Mouse (Mus musculus): ENCODE results near the gene Klf16. TPM values are rescaled to one million over a fixed set of nuclear protein-coding genes. Genes with fewer than 3 reads are reported as not detected.

Gene Klf16
- polyA plus RNA-seq, 1 experiment = 19.9 TPM

DNA sequence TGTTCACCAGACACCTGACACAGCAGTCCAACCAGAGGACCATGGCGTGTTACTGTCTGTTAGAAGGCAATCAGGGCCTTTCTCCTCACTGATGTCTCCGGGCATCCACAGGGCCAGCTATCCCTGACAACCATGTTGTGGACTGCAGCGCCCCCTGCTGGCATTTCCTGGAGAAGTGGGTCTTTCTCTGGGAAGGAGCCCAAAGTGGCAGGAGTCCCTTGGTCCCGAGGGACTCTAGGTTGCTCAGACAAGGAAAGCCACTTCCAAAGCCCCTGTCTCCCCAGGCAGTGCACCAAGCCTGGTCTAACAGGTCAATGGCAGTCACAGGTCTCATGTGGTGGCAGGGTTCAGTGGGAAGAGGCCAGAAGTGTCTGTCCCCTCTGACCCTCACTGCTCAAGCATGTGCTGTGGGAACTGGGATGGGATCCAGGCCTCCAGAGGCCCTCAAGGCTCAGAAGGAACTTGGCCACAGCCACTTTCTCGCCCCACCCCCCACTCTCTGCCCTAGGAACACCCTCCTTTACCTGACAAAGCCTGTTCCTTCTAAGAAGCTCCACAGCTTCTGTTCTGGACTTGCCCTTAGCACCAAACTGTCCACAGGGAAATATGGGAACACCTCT, 19.7 kb downstream of the Klf16 start:
- H3K36me3 ChIP-seq (ENCODE audit: control insufficient read depth) = peaks cover 58% of the 10 kb centered on the region
- H3K27me3 ChIP-seq (ENCODE audit: control insufficient read depth) = no peaks in the 10 kb centered on the region
- H3K9me3 ChIP-seq (ENCODE audit: control insufficient read depth, low read length) = no peaks in the 10 kb centered on the region
- H3K4me3 ChIP-seq (replicated peaks) = no peak overlapping the region
- TF ChIP-seq TAL1 (IDR thresholded peaks at IDR 0.05; ENCODE audit: low read length) = no peak
- no peak for TF ChIP-seq GATA1 (IDR thresholded peaks at IDR 0.05; ENCODE audit: low read length)
- H3K4me1 ChIP-seq (ENCODE audit: control insufficient read depth) = peaks cover 81% of the 10 kb centered on the region

DNA sequence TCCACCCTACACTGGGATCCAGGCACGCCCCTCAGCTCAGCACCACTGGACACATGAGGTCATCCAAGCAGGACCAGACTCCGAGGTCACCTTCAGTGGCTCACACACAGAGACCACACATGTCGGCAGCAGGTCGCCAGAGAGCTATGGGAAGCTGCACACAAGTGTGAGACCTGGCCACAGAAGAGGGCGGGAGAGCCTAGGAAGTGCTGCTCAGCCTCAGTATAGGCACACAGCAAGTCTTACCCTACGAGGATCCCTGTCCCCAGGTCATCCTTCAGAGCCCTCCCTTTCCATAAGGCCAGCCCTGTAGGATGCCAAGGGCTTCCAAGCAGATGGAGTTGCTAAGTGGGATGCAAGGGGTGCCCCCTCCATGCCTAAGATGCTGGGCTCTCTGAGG, 23.1 kb downstream of the Klf16 start:
- Histone ChIP-seq H3K4me3 (replicated peaks) (peak overlapping the region; percentile 57), H3K9me3 (ENCODE audit: control insufficient read depth, low read length) (no peaks in the 10 kb centered on the region), H3K36me3 (ENCODE audit: control insufficient read depth) (peaks cover 81% of the 10 kb centered on the region), H3K4me1 (ENCODE audit: control insufficient read depth) (peaks cover 84% of the 10 kb centered on the region), H3K27me3 (ENCODE audit: control insufficient read depth) (no peaks in the 10 kb centered on the region)
- TF ChIP-seq GATA1 (IDR thresholded peaks at IDR 0.05; ENCODE audit: low read length) = no peak
- no peak for TF ChIP-seq TAL1 (IDR thresholded peaks at IDR 0.05; ENCODE audit: low read length)

DNA sequence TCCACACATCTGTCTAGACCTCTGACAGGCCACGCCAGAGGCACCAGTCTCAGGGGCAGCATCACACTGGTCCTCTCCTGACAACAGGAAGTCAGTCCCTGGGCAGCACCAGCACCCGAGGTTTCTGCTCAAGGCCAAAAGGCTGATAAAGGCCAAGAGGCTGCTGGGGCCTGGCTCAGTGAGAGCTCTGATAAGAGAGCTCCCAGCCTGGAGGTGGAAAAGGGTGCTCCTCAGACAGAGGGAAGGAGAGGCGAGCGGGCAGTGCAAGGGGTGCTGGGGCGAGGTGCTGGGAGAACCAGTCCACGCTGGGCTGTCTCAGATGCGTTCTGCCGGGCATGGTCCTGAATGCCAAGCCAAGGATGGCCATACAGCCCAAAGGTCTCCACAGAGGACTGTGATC, 23.5 kb downstream of the Klf16 start:
- H3K4me1 ChIP-seq (ENCODE audit: control insufficient read depth) = peaks cover 84% of the 10 kb centered on the region
- peak; percentile 74 for TF ChIP-seq TAL1 (IDR thresholded peaks at IDR 0.05; ENCODE audit: low read length)
- TF ChIP-seq GATA1 (IDR thresholded peaks at IDR 0.05; ENCODE audit: low read length) = peak; percentile 85
- peak overlapping the region; percentile 57 for H3K4me3 ChIP-seq (replicated peaks)
- no peaks in the 10 kb centered on the region for H3K27me3 ChIP-seq (ENCODE audit: control insufficient read depth)
- peaks cover 81% of the 10 kb centered on the region for H3K36me3 ChIP-seq (ENCODE audit: control insufficient read depth)
- no peaks in the 10 kb centered on the region for H3K9me3 ChIP-seq (ENCODE audit: control insufficient read depth, low read length)

DNA sequence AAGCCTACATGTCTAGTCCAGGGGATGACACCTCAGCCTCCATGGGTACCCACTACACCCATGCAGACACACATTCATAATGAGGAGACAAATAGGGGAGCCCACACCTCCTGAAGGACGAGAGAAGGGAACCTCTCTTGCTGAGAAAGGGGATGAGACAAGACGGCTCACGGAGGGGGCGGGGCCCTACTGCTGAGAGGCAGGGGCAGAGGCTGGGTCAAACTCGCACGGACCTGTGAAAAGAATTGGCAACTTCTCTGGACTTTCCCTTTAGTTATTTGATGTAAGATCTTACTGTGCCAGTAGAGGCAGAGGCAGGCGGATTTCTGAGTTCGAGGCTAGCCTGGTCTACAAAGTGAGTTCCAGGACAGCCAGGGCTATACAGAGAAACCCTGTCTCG, 24.8 kb downstream of the Klf16 start:
- H3K4me3 ChIP-seq (replicated peaks) = peak overlapping the region; percentile 15
- H3K27me3 ChIP-seq (ENCODE audit: control insufficient read depth) = no peaks in the 10 kb centered on the region
- peaks cover 81% of the 10 kb centered on the region for H3K36me3 ChIP-seq (ENCODE audit: control insufficient read depth)
- H3K4me1 ChIP-seq (ENCODE audit: control insufficient read depth) = peaks cover 84% of the 10 kb centered on the region
- TF ChIP-seq TAL1 (IDR thresholded peaks at IDR 0.05; ENCODE audit: low read length) (no peak), GATA1 (IDR thresholded peaks at IDR 0.05; ENCODE audit: low read length) (no peak)
- no peaks in the 10 kb centered on the region for H3K9me3 ChIP-seq (ENCODE audit: control insufficient read depth, low read length)

DNA sequence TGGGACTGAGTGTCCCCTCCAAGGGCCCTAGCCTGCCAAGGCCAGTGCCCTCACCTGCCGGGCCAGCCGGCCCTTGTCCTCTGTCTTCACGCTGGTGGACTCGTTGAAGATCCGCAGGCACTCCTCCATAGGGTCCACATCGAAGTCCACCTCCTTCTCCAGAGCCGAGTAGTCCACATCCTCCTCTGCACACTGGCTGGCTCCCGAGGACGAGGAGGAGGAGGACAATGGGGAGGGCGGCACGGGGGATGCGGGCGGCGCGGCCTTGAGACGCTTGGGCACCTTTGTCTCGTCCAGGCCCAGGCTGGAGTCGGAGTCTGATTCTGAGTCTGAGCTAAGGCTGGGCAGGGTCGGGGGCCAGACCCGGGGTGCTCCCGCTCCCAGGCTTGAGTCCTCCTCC, 27.8 kb downstream of the Klf16 start:
- TF ChIP-seq TAL1 (IDR thresholded peaks at IDR 0.05; ENCODE audit: low read length) = no peak
- no peak for TF ChIP-seq GATA1 (IDR thresholded peaks at IDR 0.05; ENCODE audit: low read length)
- H3K4me1 ChIP-seq (ENCODE audit: control insufficient read depth) = peaks cover 88% of the 10 kb centered on the region
- no peak overlapping the region for H3K4me3 ChIP-seq (replicated peaks)
- H3K36me3 ChIP-seq (ENCODE audit: control insufficient read depth) = peaks cover 91% of the 10 kb centered on the region
- H3K27me3 ChIP-seq (ENCODE audit: control insufficient read depth) = no peaks in the 10 kb centered on the region
- H3K9me3 ChIP-seq (ENCODE audit: control insufficient read depth, low read length) = no peaks in the 10 kb centered on the region

DNA sequence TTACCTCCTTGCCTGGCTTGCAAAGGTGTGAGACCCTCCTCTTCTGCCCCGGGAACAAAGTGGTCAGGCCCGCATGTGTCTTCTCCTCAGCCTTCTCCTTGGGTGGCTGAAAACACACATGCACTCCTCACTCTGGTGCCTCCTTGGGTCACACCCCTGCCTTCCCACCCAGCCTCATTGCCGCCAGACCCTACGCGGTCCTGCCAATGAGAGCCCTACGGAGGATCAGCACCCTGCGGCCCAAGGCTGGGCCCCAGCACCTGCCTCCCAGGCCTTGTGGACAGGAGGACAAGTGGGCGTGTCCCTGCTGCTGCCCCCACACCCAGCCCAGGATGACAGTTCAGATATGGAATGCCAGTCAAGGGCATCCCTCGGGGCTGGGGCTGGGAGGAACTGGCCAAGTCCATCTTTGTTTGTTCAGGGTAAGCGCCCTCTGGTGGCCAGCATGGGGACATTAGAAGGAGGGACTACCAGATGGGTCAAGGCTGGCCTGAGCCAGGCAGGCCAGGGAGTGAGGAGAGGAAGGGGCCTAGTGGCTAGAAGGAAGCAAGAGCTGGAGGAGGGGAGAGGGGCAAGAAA, 28.6 kb downstream of the Klf16 start:
- Histone ChIP-seq H3K9me3 (ENCODE audit: control insufficient read depth, low read length) (no peaks in the 10 kb centered on the region), H3K4me3 (replicated peaks) (no peak overlapping the region), H3K4me1 (ENCODE audit: control insufficient read depth) (peaks cover 84% of the 10 kb centered on the region), H3K36me3 (ENCODE audit: control insufficient read depth) (peaks cover 92% of the 10 kb centered on the region), H3K27me3 (ENCODE audit: control insufficient read depth) (no peaks in the 10 kb centered on the region)
- TF ChIP-seq GATA1 (IDR thresholded peaks at IDR 0.05; ENCODE audit: low read length) (no peak), TAL1 (IDR thresholded peaks at IDR 0.05; ENCODE audit: low read length) (no peak)

DNA sequence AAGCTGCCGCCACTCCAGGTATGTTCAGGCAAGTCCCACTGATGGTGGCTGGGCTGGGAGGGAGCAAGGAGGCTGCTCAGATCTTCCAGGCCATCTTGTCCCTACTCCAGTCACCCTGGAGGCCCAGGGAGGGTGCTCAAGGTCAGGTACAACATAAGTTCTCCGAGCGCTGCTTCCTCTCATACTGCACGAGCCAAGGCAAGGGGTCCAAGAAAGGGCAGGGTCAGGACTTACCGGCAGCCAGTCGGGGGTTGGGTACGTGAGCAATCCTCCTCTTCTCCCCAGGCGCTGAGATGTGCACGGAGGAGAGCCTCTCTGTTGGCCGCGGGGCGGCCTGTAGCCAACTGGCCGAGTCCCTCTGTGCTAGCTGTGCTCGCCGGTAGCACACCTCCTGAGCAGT, 29.6 kb downstream of the Klf16 start:
- peaks cover 97% of the 10 kb centered on the region for H3K36me3 ChIP-seq (ENCODE audit: control insufficient read depth)
- no peaks in the 10 kb centered on the region for H3K9me3 ChIP-seq (ENCODE audit: control insufficient read depth, low read length)
- H3K4me1 ChIP-seq (ENCODE audit: control insufficient read depth) = peaks cover 76% of the 10 kb centered on the region
- no peak overlapping the region for H3K4me3 ChIP-seq (replicated peaks)
- H3K27me3 ChIP-seq (ENCODE audit: control insufficient read depth) = no peaks in the 10 kb centered on the region
- TF ChIP-seq TAL1 (IDR thresholded peaks at IDR 0.05; ENCODE audit: low read length) (no peak), GATA1 (IDR thresholded peaks at IDR 0.05; ENCODE audit: low read length) (no peak)

DNA sequence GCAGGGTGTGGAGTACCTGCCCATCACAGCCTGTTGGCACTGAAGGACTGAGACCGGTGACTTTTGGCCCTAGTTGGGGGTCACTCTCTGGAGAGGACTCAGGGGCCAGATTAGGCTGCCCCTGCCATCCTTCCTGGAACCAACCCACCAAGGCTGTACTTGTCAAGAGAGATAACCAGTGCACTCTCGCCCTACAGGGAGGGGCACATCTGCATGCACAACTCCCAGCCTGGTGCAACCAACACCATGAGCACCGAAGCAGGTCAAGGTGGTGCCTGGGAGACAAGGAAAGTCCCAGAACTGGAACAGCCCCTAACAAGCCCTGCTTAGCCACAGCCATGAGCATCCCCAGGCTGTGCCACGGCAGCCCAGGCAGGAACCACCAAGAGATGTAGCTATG, 30.2 kb downstream of the Klf16 start:
- no peaks in the 10 kb centered on the region for H3K9me3 ChIP-seq (ENCODE audit: control insufficient read depth, low read length)
- peaks cover 97% of the 10 kb centered on the region for H3K36me3 ChIP-seq (ENCODE audit: control insufficient read depth)
- no peaks in the 10 kb centered on the region for H3K27me3 ChIP-seq (ENCODE audit: control insufficient read depth)
- peaks cover 70% of the 10 kb centered on the region for H3K4me1 ChIP-seq (ENCODE audit: control insufficient read depth)
- peak overlapping the region; percentile 8 for H3K4me3 ChIP-seq (replicated peaks)
- TF ChIP-seq TAL1 (IDR thresholded peaks at IDR 0.05; ENCODE audit: low read length) (no peak), GATA1 (IDR thresholded peaks at IDR 0.05; ENCODE audit: low read length) (no peak)

DNA sequence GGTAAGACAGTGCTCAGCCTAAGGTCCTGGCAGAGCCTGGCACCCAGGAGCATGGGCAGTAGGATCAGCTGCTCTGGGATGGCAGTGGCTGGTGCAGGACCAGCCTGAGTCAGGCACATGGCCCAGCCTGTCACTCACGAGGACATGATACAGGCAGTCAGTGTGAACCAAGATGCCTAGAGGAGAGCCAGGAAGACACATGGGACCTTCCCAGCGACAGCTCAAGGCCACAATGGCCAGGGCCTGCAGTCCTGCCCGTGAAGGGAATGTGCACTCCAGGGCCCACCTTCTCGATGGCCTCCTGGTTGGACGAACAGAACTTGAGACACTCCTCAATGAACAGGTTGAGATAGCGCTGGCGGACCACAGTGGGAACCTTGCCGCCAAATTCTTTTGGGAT, 31.5 kb downstream of the Klf16 start:
- peaks cover 98% of the 10 kb centered on the region for H3K36me3 ChIP-seq (ENCODE audit: control insufficient read depth)
- no peak for TF ChIP-seq TAL1 (IDR thresholded peaks at IDR 0.05; ENCODE audit: low read length)
- no peak for TF ChIP-seq GATA1 (IDR thresholded peaks at IDR 0.05; ENCODE audit: low read length)
- H3K4me3 ChIP-seq (replicated peaks) = no peak overlapping the region
- H3K9me3 ChIP-seq (ENCODE audit: control insufficient read depth, low read length) = no peaks in the 10 kb centered on the region
- peaks cover 64% of the 10 kb centered on the region for H3K4me1 ChIP-seq (ENCODE audit: control insufficient read depth)
- no peaks in the 10 kb centered on the region for H3K27me3 ChIP-seq (ENCODE audit: control insufficient read depth)

Data from erythroblast, embryonic 14.5 days (primary cell).